Mouse (Mus musculus) midbrain, embryonic 15.5 days (tissue): Measurements from ENCODE around the gene Mob3b. TPM values are rescaled to one million over a fixed set of nuclear protein-coding genes. Genes with fewer than 3 reads are reported as not detected.

ENCODE experiments used
- ATAC-seq: fragments of 200-750 bp; cut with Nextera tagmentation; replicated peaks from 2 replicates; pipeline ENCODE4 v1.8.0; 2017; ENCODE audit warnings: moderate TSS enrichment
- H3K27ac ChIP-seq: fragments of 300-500 bp; sonication (generic); 2 replicates; pipeline ENCODE4 v1.5.1; 2015; ENCODE audit warnings: mild to moderate bottlenecking, inconsistent platforms
- H3K27me3 ChIP-seq: fragments of 300-500 bp; sonication (generic); replicated peaks from 2 replicates; pipeline ENCODE4 v1.6.1; 2015; ENCODE audit warnings: inconsistent platforms
- H3K36me3 ChIP-seq: fragments of 300-500 bp; sonication (generic); replicated peaks from 2 replicates; pipeline ENCODE4 v1.6.1; 2015; ENCODE audit warnings: inconsistent platforms
- H3K4me1 ChIP-seq: fragments of 300-500 bp; sonication (generic); 2 replicates; pipeline ENCODE4 v1.6.1; 2015; ENCODE audit warnings: inconsistent platforms
- H3K4me2 ChIP-seq: fragments of 300-500 bp; sonication (generic); 2 replicates; pipeline ENCODE4 v1.6.1; 2015; ENCODE audit warnings: inconsistent platforms, mild to moderate bottlenecking, moderate library complexity
- H3K4me3 ChIP-seq: fragments of 300-500 bp; sonication (generic); 2 replicates; pipeline ENCODE4 v1.5.1; 2015; ENCODE audit warnings: mild to moderate bottlenecking, inconsistent platforms
- H3K9ac ChIP-seq: fragments of 300-500 bp; sonication (generic); 2 replicates; pipeline ENCODE4 v1.6.1; 2015; ENCODE audit warnings: mild to moderate bottlenecking, inconsistent platforms
- H3K9me3 ChIP-seq: fragments of 300-500 bp; sonication (generic); 2 replicates; pipeline ENCODE4 v1.6.1; 2016; ENCODE audit warnings: inconsistent platforms
- WGBS: fragments of 180-500 bp; shearing (Covaris S2); methylation state at CpG from one replicate; pipeline ENCODE4 v1.1.7; 2015; ENCODE audit warnings: mixed read lengths; 5-methylcytosine and 5-hydroxymethylcytosine counted together
- polyA plus RNA-seq: library from polyadenylated mRNA; unstranded; fragments of >200 nt; fragmentation: Nextera tagmentation; extraction: Ambion mirVana; gene quantifications from 2 replicates; pipeline ENCODE4 v1.2.1, GENCODE M21; 2015

Mob3b gene
- polyA plus RNA-seq, 1 experiment from 2014 or later, result 5.6 TPM

DNA sequence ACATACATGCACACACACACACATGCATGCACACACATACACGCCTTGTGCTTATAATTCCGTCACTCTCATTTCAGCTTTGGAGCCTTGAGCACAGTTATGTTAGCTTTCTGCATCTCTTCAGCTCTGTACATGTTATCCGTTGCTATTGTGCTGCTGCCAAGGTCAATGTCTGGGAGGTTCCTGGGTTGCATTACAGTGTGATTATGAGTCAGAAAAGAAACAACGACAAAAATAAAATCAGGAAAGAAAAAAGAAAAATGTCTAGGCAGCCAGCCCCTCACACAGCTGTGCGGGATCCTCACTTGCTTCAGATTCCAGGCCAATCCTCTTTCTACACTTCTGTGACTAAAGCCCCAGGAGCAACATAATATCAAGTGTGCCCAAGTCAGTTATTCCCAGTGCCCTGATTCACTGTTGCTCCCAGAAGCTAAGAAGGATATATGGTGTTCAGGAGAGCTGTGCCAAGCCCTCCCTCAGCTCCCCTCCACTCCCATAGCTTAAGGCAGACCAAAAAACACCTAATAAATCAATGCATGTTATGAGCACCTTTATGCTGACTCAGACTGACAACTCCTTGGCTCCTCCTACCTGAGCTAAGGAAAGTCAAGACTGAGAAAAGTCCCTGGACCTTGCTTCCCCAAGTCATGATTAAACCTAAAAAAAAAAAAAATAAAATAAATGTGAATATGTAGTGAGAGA, 152.1 kb downstream of the Mob3b start:
- Histone ChIP-seq H3K4me3 (no peak overlapping the region), H3K36me3 (no peaks in the 10 kb centered on the region), H3K4me2 (no peak overlapping the region), H3K9me3 (no peaks in the 10 kb centered on the region), H3K4me1 (peaks cover 13% of the 10 kb centered on the region), H3K27me3 (no peaks in the 10 kb centered on the region), H3K27ac (no peak overlapping the region), H3K9ac (no peak overlapping the region)
- WGBS, result 80% methylated on average over 5 of the region's 5 CpGs
- ATAC-seq, result no peak; the same call in 1 of the 2 replicates

- no peaks in the 10 kb centered on the region for H3K27me3 ChIP-seq
- H3K36me3 ChIP-seq, result no peaks in the 10 kb centered on the region
- H3K27ac ChIP-seq, result no peak overlapping the region
- H3K9me3 ChIP-seq, result no peaks in the 10 kb centered on the region
- peaks cover 13% of the 10 kb centered on the region for H3K4me1 ChIP-seq
- no peak overlapping the region for H3K4me3 ChIP-seq
- H3K4me2 ChIP-seq, result no peak overlapping the region
- H3K9ac ChIP-seq, result no peak overlapping the region
- ATAC-seq, result no peak
- 91% methylated on average over 8 of the region's 8 CpGs for WGBS
Measured at GRCm38 (mm10) chr4:35004473-35004872, 152.8 kb downstream of the Mob3b start.

GRCm38 (mm10) chr4:35003550-35004326, 153.5 kb downstream of the Mob3b start:
- H3K9ac ChIP-seq, result no peak overlapping the region
- H3K27me3 ChIP-seq, result no peaks in the 10 kb centered on the region
- peaks cover 13% of the 10 kb centered on the region for H3K4me1 ChIP-seq
- H3K27ac ChIP-seq, result no peak overlapping the region
- H3K4me2 ChIP-seq, result no peak overlapping the region
- H3K9me3 ChIP-seq, result no peaks in the 10 kb centered on the region
- ATAC-seq, result no peak
- WGBS, result 92% methylated on average over 8 of the region's 8 CpGs
- no peak overlapping the region for H3K4me3 ChIP-seq
- no peaks in the 10 kb centered on the region for H3K36me3 ChIP-seq

DNA sequence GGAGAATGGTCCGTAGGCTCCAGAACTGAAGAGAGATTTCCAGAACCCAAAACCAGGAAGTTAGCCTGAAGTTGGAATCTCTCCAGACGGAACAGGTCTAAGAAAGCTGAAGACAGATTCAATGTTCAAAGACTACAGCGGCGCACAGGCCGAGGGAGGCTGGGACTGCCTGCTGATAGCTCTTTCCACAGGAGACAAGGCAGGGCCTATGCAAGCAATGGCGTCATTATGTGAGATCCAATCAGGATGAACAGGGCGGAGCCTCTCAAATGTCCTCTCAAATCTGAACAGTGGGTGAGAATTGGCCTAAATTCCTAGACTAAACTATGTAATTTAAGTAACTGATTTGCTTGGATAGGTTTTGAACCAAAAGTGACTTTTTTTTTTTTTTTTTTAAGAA, 160.7 kb downstream of the Mob3b start:
- WGBS, result 79% methylated on average over 7 of the region's 7 CpGs
- Histone ChIP-seq H3K9ac (no peak overlapping the region), H3K4me1 (peaks cover 26% of the 10 kb centered on the region), H3K9me3 (no peaks in the 10 kb centered on the region), H3K36me3 (no peaks in the 10 kb centered on the region), H3K27me3 (no peaks in the 10 kb centered on the region), H3K4me3 (no peak overlapping the region), H3K27ac (no peak overlapping the region), H3K4me2 (no peak overlapping the region)
- no peak for ATAC-seq

GRCm38 (mm10) chr4:34993639-34993975, 163.7 kb downstream of the Mob3b start:
- Histone ChIP-seq H3K9ac (0 out of 2 replicates have a peak overlapping the region, but pooled peaks have one; percentile 7), H3K27ac (peak overlapping the region; percentile 74), H3K4me2 (peak overlapping the region; percentile 41), H3K9me3 (no peaks in the 10 kb centered on the region), H3K36me3 (no peaks in the 10 kb centered on the region), H3K4me3 (no peak overlapping the region), H3K27me3 (no peaks in the 10 kb centered on the region), H3K4me1 (peaks cover 33% of the 10 kb centered on the region)
- 10% methylated on average over 6 of the region's 6 CpGs for WGBS
- ATAC-seq, result peak; percentile 48

- H3K27ac ChIP-seq, result peak overlapping the region; percentile 74
- H3K27me3 ChIP-seq, result no peaks in the 10 kb centered on the region
- peak overlapping the region; percentile 41 for H3K4me2 ChIP-seq
- H3K4me3 ChIP-seq, result peak overlapping the region; percentile 1; the same call in 1 of the 2 replicates
- peak; percentile 76 for ATAC-seq
- H3K4me1 ChIP-seq, result peaks cover 33% of the 10 kb centered on the region
- peak overlapping the region; percentile 7; the same call in 1 of the 2 replicates for H3K9ac ChIP-seq
- 19% methylated on average over 22 of the region's 22 CpGs for WGBS
- H3K36me3 ChIP-seq, result no peaks in the 10 kb centered on the region
- no peaks in the 10 kb centered on the region for H3K9me3 ChIP-seq
Measured at GRCm38 (mm10) chr4:34992866-34993638, 164.2 kb downstream of the Mob3b start.

GRCm38 (mm10) chr4:34991891-34992865, 165.1 kb downstream of the Mob3b start:
- 29% methylated on average over 22 of the region's 22 CpGs for WGBS
- Histone ChIP-seq H3K9me3 (no peaks in the 10 kb centered on the region), H3K4me1 (peaks cover 33% of the 10 kb centered on the region), H3K9ac (peak overlapping the region; percentile 7; the same call in 1 of the 2 replicates), H3K36me3 (no peaks in the 10 kb centered on the region), H3K4me3 (no peak overlapping the region), H3K4me2 (peak overlapping the region; percentile 41), H3K27me3 (no peaks in the 10 kb centered on the region), H3K27ac (peak overlapping the region; percentile 74)
- ATAC-seq, result peak; percentile 69

DNA sequence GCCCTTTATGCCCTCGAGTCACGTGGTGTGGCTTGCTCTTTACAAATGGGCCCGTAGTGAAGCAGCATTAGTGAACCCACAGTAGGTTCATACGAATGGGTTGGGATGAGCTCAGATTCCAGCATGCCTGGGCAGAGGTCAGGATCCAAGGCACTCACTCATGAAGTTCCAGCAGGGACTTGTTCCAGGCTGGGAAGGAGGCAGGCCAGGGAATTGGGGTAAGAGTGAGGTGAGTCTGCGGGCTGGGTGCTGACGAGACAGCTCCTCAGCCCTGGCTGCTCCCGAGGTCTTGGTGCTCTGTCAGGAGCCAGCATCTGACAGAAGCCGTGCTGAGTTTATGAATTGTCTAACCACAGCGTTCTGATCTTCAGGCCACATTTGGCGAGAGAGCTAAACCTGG, 166.2 kb downstream of the Mob3b start:
- peak; percentile 13 for ATAC-seq
- no peak overlapping the region for H3K9ac ChIP-seq
- 45% methylated on average over 10 of the region's 10 CpGs for WGBS
- no peak overlapping the region for H3K4me3 ChIP-seq
- no peak overlapping the region for H3K4me2 ChIP-seq
- no peaks in the 10 kb centered on the region for H3K36me3 ChIP-seq
- H3K9me3 ChIP-seq, result no peaks in the 10 kb centered on the region
- H3K27ac ChIP-seq, result peak overlapping the region; percentile 74; the same call in 1 of the 2 replicates
- H3K4me1 ChIP-seq, result peaks cover 33% of the 10 kb centered on the region
- no peaks in the 10 kb centered on the region for H3K27me3 ChIP-seq

DNA sequence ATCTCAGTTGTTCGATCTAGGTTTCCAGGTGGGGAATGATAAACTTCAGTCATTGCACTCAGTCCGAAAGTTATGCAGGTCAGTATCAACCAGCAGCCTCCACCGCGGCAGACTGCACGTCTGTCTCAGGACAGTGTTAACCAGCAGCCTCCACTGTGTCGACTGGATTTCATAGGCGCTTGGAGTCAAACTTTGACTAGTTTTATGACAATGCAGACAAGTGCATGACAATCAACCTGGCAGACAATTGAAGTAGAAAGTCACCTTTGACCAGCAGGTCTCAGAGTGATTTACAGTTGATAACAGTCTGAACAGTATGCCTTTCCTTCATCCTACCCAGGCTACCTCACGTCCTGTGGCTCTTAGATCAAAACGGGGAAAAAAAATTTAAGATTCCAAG, 166.6 kb downstream of the Mob3b start:
- no peak overlapping the region for H3K4me2 ChIP-seq
- H3K27me3 ChIP-seq, result no peaks in the 10 kb centered on the region
- H3K36me3 ChIP-seq, result no peaks in the 10 kb centered on the region
- 84% methylated on average over 9 of the region's 9 CpGs for WGBS
- no peak for ATAC-seq
- no peak overlapping the region for H3K9ac ChIP-seq
- peaks cover 33% of the 10 kb centered on the region for H3K4me1 ChIP-seq
- H3K9me3 ChIP-seq, result no peaks in the 10 kb centered on the region
- H3K27ac ChIP-seq, result no peak overlapping the region
- H3K4me3 ChIP-seq, result no peak overlapping the region

- no peak for ATAC-seq
- WGBS, result 95% methylated on average over 4 of the region's 4 CpGs
- no peaks in the 10 kb centered on the region for H3K36me3 ChIP-seq
Measured at GRCm38 (mm10) chr4:34987568-34987967, 169.7 kb downstream of the Mob3b start.

GRCm38 (mm10) chr4:34987109-34987508, 170.2 kb downstream of the Mob3b start:
- Histone ChIP-seq H3K27me3 (no peaks in the 10 kb centered on the region), H3K4me3 (no peak overlapping the region), H3K9ac (no peak overlapping the region), H3K36me3 (no peaks in the 10 kb centered on the region), H3K4me1 (peaks cover 12% of the 10 kb centered on the region), H3K27ac (no peak overlapping the region), H3K9me3 (no peaks in the 10 kb centered on the region), H3K4me2 (no peak overlapping the region)
- 91% methylated on average over 12 of the region's 12 CpGs for WGBS
- ATAC-seq, result no peak

More at GRCm38 (mm10) chr4:34987568-34987967, 169.7 kb downstream of the Mob3b start:
- no peak overlapping the region for H3K4me2 ChIP-seq
- H3K4me3 ChIP-seq, result no peak overlapping the region
- H3K9me3 ChIP-seq, result no peaks in the 10 kb centered on the region
- H3K27me3 ChIP-seq, result no peaks in the 10 kb centered on the region
- no peak overlapping the region for H3K27ac ChIP-seq
- H3K4me1 ChIP-seq, result peaks cover 17% of the 10 kb centered on the region
- no peak overlapping the region for H3K9ac ChIP-seq
